Mouse (Mus musculus) heart, postnatal 0 days (tissue): Measurements from ENCODE around the gene Dtx3l.

Experiments used
- CTCF ChIP-seq: IDR thresholded peaks from 2 replicates; pipeline ENCODE4 v1.5.1; 2016; ENCODE audit warnings: antibody characterized with exemption, control low read depth, low read depth
- EP300 ChIP-seq: IDR thresholded peaks from 2 replicates; pipeline ENCODE4 v1.6.1; 2016; ENCODE audit warnings: antibody characterized with exemption, low read depth

- no peak for TF ChIP-seq CTCF
- no peak for TF ChIP-seq EP300
Observed at GRCm38 (mm10) chr16:35921676-35922235, 17.2 kb downstream of the Dtx3l start.
